In the genomic region with DNA sequence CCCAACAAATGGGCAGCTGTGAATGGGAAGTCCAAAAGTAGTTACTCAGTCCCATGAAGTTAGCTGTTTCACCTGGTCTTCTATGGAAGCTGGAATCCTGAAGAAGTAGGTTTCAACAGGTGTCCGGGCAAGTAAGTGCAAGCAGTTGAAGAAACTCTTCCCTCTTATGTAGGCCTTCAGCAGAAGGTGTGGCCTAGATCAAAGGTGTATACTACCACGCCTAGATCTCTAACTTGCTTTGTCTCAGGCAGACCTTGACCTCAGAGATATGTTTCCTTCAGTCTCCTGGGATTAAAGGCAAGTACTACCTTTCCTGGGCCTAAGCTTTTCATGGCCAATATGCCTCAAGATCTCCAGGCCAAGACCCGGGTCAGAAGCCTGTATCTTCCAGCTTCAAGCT, we compare ENCODE assay signal across 30 mouse cellular contexts.
"Had no signal": no experiment of that assay in that cellular context is flagged by ENCODE, and none has a peak within 500 bp of the region (broad histone marks: within the 10 kb centered on the region; RNA-seq: fewer than 3 reads in every experiment).

No protein-coding gene starts in this region.

- H3K4me3 ChIP-seq: heart, embryonic 10.5 days; heart, embryonic 12.5 days; heart, embryonic 13.5 days; heart, embryonic 15.5 days; hindbrain, embryonic 10.5 days; hindbrain, embryonic 12.5 days; hindbrain, embryonic 13.5 days; hindbrain, embryonic 15.5 days; kidney, embryonic 15.5 days; layer of hippocampus, adult 2 months; left cerebral cortex, adult 2 months had no signal

- H3K9me3 ChIP-seq: heart, embryonic 10.5 days; heart, embryonic 12.5 days; heart, embryonic 13.5 days; heart, embryonic 15.5 days; hindbrain, embryonic 10.5 days; hindbrain, embryonic 12.5 days; hindbrain, embryonic 13.5 days; hindbrain, embryonic 15.5 days; kidney, embryonic 15.5 days had no signal

- DNase-seq: heart, postnatal 10 days; heart, postnatal 14 days; heart, postnatal 36 days; heart, postnatal 4 days; kidney, adult 11 months; kidney, adult 18-20 months; kidney, adult 8-10 months; kidney, postnatal 10 days; kidney, postnatal 14 days; kidney, postnatal 25 days; kidney, postnatal 36 days; kidney, postnatal 4 days; layer of hippocampus, adult 9-11 months; layer of hippocampus, postnatal 36 days had no signal

- H3K9ac ChIP-seq: heart, embryonic 12.5 days; heart, embryonic 13.5 days; heart, embryonic 15.5 days; hindbrain, embryonic 12.5 days; hindbrain, embryonic 13.5 days; hindbrain, embryonic 15.5 days; kidney, embryonic 15.5 days had no signal

- H3K4me1 ChIP-seq: heart, embryonic 10.5 days; heart, embryonic 12.5 days; heart, embryonic 13.5 days; heart, embryonic 15.5 days; hindbrain, embryonic 10.5 days; hindbrain, embryonic 12.5 days; hindbrain, embryonic 13.5 days; hindbrain, embryonic 15.5 days; kidney, embryonic 15.5 days had no signal

- H3K36me3 ChIP-seq: heart, embryonic 10.5 days; heart, embryonic 12.5 days; heart, embryonic 13.5 days; heart, embryonic 15.5 days; hindbrain, embryonic 10.5 days; hindbrain, embryonic 12.5 days; hindbrain, embryonic 13.5 days; hindbrain, embryonic 15.5 days; kidney, embryonic 15.5 days had no signal

- H3K27me3 ChIP-seq: heart, embryonic 12.5 days; heart, embryonic 13.5 days; heart, embryonic 15.5 days; hindbrain, embryonic 12.5 days; hindbrain, embryonic 13.5 days; hindbrain, embryonic 15.5 days; kidney, embryonic 15.5 days had no signal

- ATAC-seq: hindbrain, embryonic 16.5 days; hindbrain, postnatal 0 days; inflammation-experienced regulatory T-cells, adult 6 months had no signal

- H3K27ac ChIP-seq: heart, embryonic 10.5 days; heart, embryonic 13.5 days; heart, embryonic 15.5 days; hindbrain, embryonic 10.5 days; hindbrain, embryonic 12.5 days; hindbrain, embryonic 13.5 days; hindbrain, embryonic 15.5 days; hindbrain, postnatal 0 days; kidney, embryonic 15.5 days; kidney, postnatal 0 days; layer of hippocampus, adult 2 months; left cerebral cortex, adult 2 months had no signal

- H3K4me2 ChIP-seq: heart, embryonic 11.5 days; heart, embryonic 12.5 days; heart, embryonic 13.5 days; heart, embryonic 15.5 days; hindbrain, embryonic 12.5 days; hindbrain, embryonic 13.5 days; hindbrain, embryonic 15.5 days; kidney, embryonic 15.5 days had no signal
